ENCODE assay signal across 20 mouse cellular contexts in genomic region chr2:120095171-120095570, GRCm38 (mm10).
"Had no signal": no experiment of that assay in that cellular context is flagged by ENCODE, and none has a peak within 500 bp of the region (broad histone marks: within the 10 kb centered on the region; RNA-seq: fewer than 3 reads in every experiment).

No protein-coding gene starts in this region.

- ATAC-seq: lung, postnatal 0 days; midbrain, embryonic 16.5 days had no signal

- H3K4me3 ChIP-seq: lung, embryonic 15.5 days; midbrain, embryonic 10.5 days; midbrain, embryonic 12.5 days; myocyte; neural tube, embryonic 13.5 days; neural tube, embryonic 15.5 days had no signal

- H3K9ac ChIP-seq: lung, embryonic 15.5 days; midbrain, embryonic 12.5 days; neural tube, embryonic 13.5 days; neural tube, embryonic 15.5 days had no signal

- H3K27ac ChIP-seq: lung, embryonic 15.5 days; midbrain, embryonic 10.5 days; midbrain, embryonic 12.5 days; neural tube, embryonic 13.5 days; neural tube, embryonic 15.5 days had no signal

- H3K27me3 ChIP-seq: lung, embryonic 15.5 days; midbrain, embryonic 12.5 days; neural tube, embryonic 13.5 days; neural tube, embryonic 15.5 days had no signal

- DNase-seq: lung, adult 2 months; lung, postnatal 14 days; lung, postnatal 36 days; midbrain, embryonic 14.5 days; retina, postnatal 1 day; right cerebral cortex, adult 18-20 months; right cerebral cortex, postnatal 25 days; right cerebral cortex, postnatal 4 days; spleen, adult 18-20 months; thymus, adult 18-20 months; thymus, postnatal 14 days; thymus, postnatal 36 days had no signal

- H3K4me1 ChIP-seq: midbrain, embryonic 10.5 days; midbrain, embryonic 12.5 days; neural tube, embryonic 13.5 days had no signal

- H3K36me3 ChIP-seq: midbrain, embryonic 12.5 days; neural tube, embryonic 13.5 days; neural tube, embryonic 15.5 days had no signal

- H3K9me3 ChIP-seq: lung, embryonic 15.5 days; midbrain, embryonic 10.5 days; midbrain, embryonic 12.5 days; neural tube, embryonic 13.5 days; neural tube, embryonic 15.5 days had no signal
